Mouse (Mus musculus): ENCODE data around the gene Ipo11. TPM values are rescaled to one million over a fixed set of nuclear protein-coding genes. Genes with fewer than 3 reads are reported as not detected.
A peak's percentile ranks its signal among the peaks of the same experiment; 100 is the strongest.

Gene Ipo11
- total and polyA plus RNA-seq, 3 experiments, result 37.2 to 40.2 TPM; not detected in 1

- Histone ChIP-seq H3K9me3 (replicated peaks; ENCODE audit: insufficient read depth, low read length) (no peaks in the 10 kb centered on the region), H3K4me1 (ENCODE audit: control insufficient read depth in 1 of 2, insufficient read depth in 2 of 2, low read length in 2 of 2) (no peaks in the 10 kb centered on the region; a peak in 1 of 4 replicates), H3K36me3 (ENCODE audit: control insufficient read depth in 1 of 2, insufficient read depth in 2 of 2, low read length in 2 of 2) (peaks cover 7 to 33% of the 10 kb centered on the region in 2 experiments), H3K27me3 (ENCODE audit: control insufficient read depth in 1 of 2, insufficient read depth in 2 of 2, low read length in 2 of 2) (no peaks in the 10 kb centered on the region), H3K4me3 (ENCODE audit: control insufficient read depth in 1 of 2, insufficient read depth in 1 of 2, low read depth in 2 of 2, low read length in 2 of 2) (no peak overlapping the region), H3K27ac (ENCODE audit: control insufficient read depth, low read depth, low read length) (no peak overlapping the region), H3K79me2 (ENCODE audit: control insufficient read depth, insufficient read depth, low read length, poor library complexity) (no peaks in the 10 kb centered on the region), H3K9ac (ENCODE audit: control insufficient read depth, low read depth, low read length, poor library complexity, severe bottlenecking) (no peak overlapping the region)
- TF ChIP-seq MXI1 (IDR thresholded peaks at IDR 0.05; ENCODE audit: low read depth, low read length) (no peak), POLR2A (IDR thresholded peaks at IDR 0.05; ENCODE audit: control insufficient read depth in 1 of 2, insufficient read depth in 1 of 2, low read depth in 1 of 2, low read length in 2 of 2, poor library complexity in 1 of 2) (0 out of 4 replicates have a peak, but pooled peaks of 1 of the 2 experiments have one; percentile 31)
- no peak for DNase-seq (ENCODE audit: low read depth, low spot score)
Measured at GRCm38 (mm10) chr13:106958286-106958685, 21.5 kb upstream of the Ipo11 start.

DNA sequence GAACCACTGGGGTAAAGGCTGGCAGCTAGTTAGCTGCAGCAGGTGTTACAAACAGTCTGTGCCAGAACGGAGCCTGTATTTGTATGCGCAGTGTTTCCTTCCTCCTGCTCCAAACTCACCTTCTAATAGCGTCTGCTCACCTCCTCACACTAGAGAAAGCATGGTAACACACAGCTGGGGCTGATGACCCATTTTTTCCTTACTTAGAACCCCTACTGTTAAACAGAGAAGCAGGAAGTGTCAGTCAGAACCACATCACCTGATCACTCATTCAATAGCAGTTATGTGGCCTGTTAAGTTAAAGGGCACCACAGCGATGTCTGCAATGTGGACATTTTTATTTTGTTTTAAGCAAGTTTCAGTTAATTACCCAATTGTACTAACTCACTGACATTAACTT is 20.8 kb upstream of the Ipo11 start:
- no peaks in the 10 kb centered on the region for H3K9me3 ChIP-seq (replicated peaks; ENCODE audit: insufficient read depth, low read length)
- H3K27ac ChIP-seq (ENCODE audit: control insufficient read depth, low read depth, low read length), result no peak overlapping the region
- no peak for DNase-seq (ENCODE audit: low read depth, low spot score)
- H3K36me3 ChIP-seq (ENCODE audit: control insufficient read depth in 1 of 2, insufficient read depth in 2 of 2, low read length in 2 of 2), result peaks cover 2 to 31% of the 10 kb centered on the region in 2 experiments
- no peaks in the 10 kb centered on the region; a peak in 1 of 4 replicates for H3K4me1 ChIP-seq (ENCODE audit: control insufficient read depth in 1 of 2, insufficient read depth in 2 of 2, low read length in 2 of 2)
- TF ChIP-seq ZKSCAN1 (IDR thresholded peaks at IDR 0.05; ENCODE audit: low read depth, low read length), result no peak
- TF ChIP-seq ETS1 (IDR thresholded peaks at IDR 0.05; ENCODE audit: low read depth, low read length), result no peak
- TF ChIP-seq MEF2A (IDR thresholded peaks at IDR 0.05; ENCODE audit: extremely low read depth, insufficient replicate concordance, low read depth, low read length, poor library complexity, severe bottlenecking), result no peak
- no peak for TF ChIP-seq ZMIZ1 (IDR thresholded peaks at IDR 0.05; ENCODE audit: low read depth, low read length)
- no peak; the same call in 1 of the 2 replicates for TF ChIP-seq POLR2AphosphoS2 (IDR thresholded peaks at IDR 0.05; ENCODE audit: low read length)
- TF ChIP-seq NRF1 (IDR thresholded peaks at IDR 0.05; ENCODE audit: insufficient read depth, low read depth, low read length, poor library complexity, severe bottlenecking), result no peak
- TF ChIP-seq MXI1 (IDR thresholded peaks at IDR 0.05; ENCODE audit: low read depth, low read length), result no peak
- no peak for TF ChIP-seq ELF1 (IDR thresholded peaks at IDR 0.05; ENCODE audit: low read depth, low read length)
- no peaks in the 10 kb centered on the region for H3K27me3 ChIP-seq (ENCODE audit: control insufficient read depth in 1 of 2, insufficient read depth in 2 of 2, low read length in 2 of 2)
- H3K9ac ChIP-seq (ENCODE audit: control insufficient read depth, low read depth, low read length, poor library complexity, severe bottlenecking), result no peak overlapping the region
- H3K4me3 ChIP-seq (ENCODE audit: control insufficient read depth in 1 of 2, insufficient read depth in 1 of 2, low read depth in 2 of 2, low read length in 2 of 2), result no peak overlapping the region
- H3K79me2 ChIP-seq (ENCODE audit: control insufficient read depth, insufficient read depth, low read length, poor library complexity), result no peaks in the 10 kb centered on the region

GRCm38 (mm10) chr13:106954880-106955279 is 18.1 kb upstream of the Ipo11 start:
- Histone ChIP-seq H3K79me2 (ENCODE audit: control insufficient read depth, insufficient read depth, low read length, poor library complexity) (no peaks in the 10 kb centered on the region), H3K9me3 (replicated peaks; ENCODE audit: insufficient read depth, low read length) (no peaks in the 10 kb centered on the region), H3K36me3 (ENCODE audit: control insufficient read depth in 1 of 2, insufficient read depth in 2 of 2, low read length in 2 of 2) (peaks cover 0 to 31% of the 10 kb centered on the region in 2 experiments; a peak in 2 of 4 replicates), H3K9ac (ENCODE audit: control insufficient read depth, low read depth, low read length, poor library complexity, severe bottlenecking) (no peak overlapping the region), H3K27me3 (ENCODE audit: control insufficient read depth in 1 of 2, insufficient read depth in 2 of 2, low read length in 2 of 2) (no peaks in the 10 kb centered on the region), H3K27ac (ENCODE audit: control insufficient read depth, low read depth, low read length) (no peak overlapping the region), H3K4me1 (ENCODE audit: control insufficient read depth in 1 of 2, insufficient read depth in 2 of 2, low read length in 2 of 2) (no peaks in the 10 kb centered on the region), H3K4me3 (ENCODE audit: control insufficient read depth in 1 of 2, insufficient read depth in 1 of 2, low read depth in 2 of 2, low read length in 2 of 2) (no peak overlapping the region)
- TF ChIP-seq POLR2AphosphoS2 (IDR thresholded peaks at IDR 0.05; ENCODE audit: low read length) (no peak), USF2 (IDR thresholded peaks at IDR 0.05; ENCODE audit: borderline replicate concordance in 1 of 2, insufficient read depth in 1 of 2, low read depth in 1 of 2, low read length in 2 of 2) (no peak), TCF12 (IDR thresholded peaks at IDR 0.05; ENCODE audit: low read depth, low read length) (no peak), CHD2 (IDR thresholded peaks at IDR 0.05; ENCODE audit: low read length) (no peak), HCFC1 (IDR thresholded peaks at IDR 0.05; ENCODE audit: low read depth, low read length) (no peak), MAFK (IDR thresholded peaks at IDR 0.05; ENCODE audit: borderline replicate concordance, low read depth, low read length) (no peak), POLR2AphosphoS5 (IDR thresholded peaks at IDR 0.05; ENCODE audit: borderline replicate concordance, low read depth, low read length) (no peak), E2F4 (IDR thresholded peaks at IDR 0.05; ENCODE audit: borderline replicate concordance, low read depth, low read length) (no peak), NELFE (IDR thresholded peaks at IDR 0.05; ENCODE audit: low read depth, low read length) (no peak), ETS1 (IDR thresholded peaks at IDR 0.05; ENCODE audit: low read depth, low read length) (no peak), GATA1 (IDR thresholded peaks at IDR 0.05; ENCODE audit: low read depth, low read length) (no peak), MYB (IDR thresholded peaks at IDR 0.05; ENCODE audit: low read depth, low read length) (no peak), NRF1 (IDR thresholded peaks at IDR 0.05; ENCODE audit: insufficient read depth, low read depth, low read length, poor library complexity, severe bottlenecking) (no peak)
- DNase-seq (ENCODE audit: low read depth, low spot score), result no peak

All from MEL (cell line).